Mouse (Mus musculus) gastrocnemius, adult 18-20 months (tissue): ENCODE measurements around the gene Spock2. TPM values are rescaled to one million over a fixed set of nuclear protein-coding genes. Genes with fewer than 3 reads are reported as not detected.

ENCODE experiments used
- microRNA-seq: library from miRNA; unstranded; fragments of <30 nt; microRNA quantifications from one replicate; pipeline ENCODE4 v1.2.0, GENCODE M21; 2021
- total RNA-seq, 2 experiments: library from RNA; stranded (reverse); gene quantifications; 2 replicates each; pipeline ENCODE4 v1.2.3; 2021

The Spock2 gene
- total RNA-seq, 2 experiments from 2014 or later: 5.4 to 5.6 TPM

Small RNA genes lying within 50 kb of the gene (microRNA-seq; reads per million reads assigned to microRNA genes)
- not detected for gene Mir6906

Other genes starting within 250 kb of the Spock2 start
- gene Dnajb12, start 226.7 kb upstream of the Spock2 start, total RNA-seq: 10 to 100 TPM; 73.4 to 80.1 TPM
- 100 to 1,000 TPM in 1 of 2 experiments, 1 to 10 TPM in 1; 8.1 to 202 TPM for gene Ddit4, start 154.4 kb upstream of the Spock2 start, total RNA-seq
- gene Ascc1, start 103.4 kb upstream of the Spock2 start, total RNA-seq: 10 to 100 TPM; 14.2 to 15.3 TPM
- gene Anapc16, start 103.1 kb upstream of the Spock2 start, total RNA-seq: 10 to 100 TPM; 43.7 to 43.9 TPM
- gene Chst3, start 113.0 kb downstream of the Spock2 start, total RNA-seq: under 1 TPM; 0.27 to 0.40 TPM
- 100 to 1,000 TPM; 764 to 769 TPM for gene Psap, start 171.4 kb downstream of the Spock2 start, total RNA-seq
- 1 to 10 TPM; 3.8 to 4.6 TPM for gene Vsir, start 240.6 kb downstream of the Spock2 start, total RNA-seq